Mouse (Mus musculus): Measurements from ENCODE around the gene Zscan18.
"Not testable (repeated sequence)": the region's sequence is repeated elsewhere in the genome, so short reads cannot be mapped to it uniquely, and the experiment has no call there.

The Zscan18 gene

GRCm38 (mm10) chr7:12802866-12803726, at the start of gene Zscan18:
TSS of gene Zscan18 (minus strand) at chr7:12803635.
- DNase-seq (ENCODE audit: low spot score): peak; percentile 65

GRCm38 (mm10) chr7:12835779-12836178, 32.3 kb upstream of the Zscan18 start:
- no peak for DNase-seq (ENCODE audit: low spot score)

- no peak for DNase-seq (ENCODE audit: low spot score)
These were observed 31.8 kb upstream of the Zscan18 start for GRCm38 (mm10) chr7:12835193-12835671.

- peak; percentile 78 for DNase-seq (ENCODE audit: low spot score)
These were observed 31.0 kb upstream of the Zscan18 start, which contains the start of gene Zfp110 for GRCm38 (mm10) chr7:12834162-12835120. TSS of gene Zfp110 (plus strand) at chr7:12834761.

- DNase-seq (ENCODE audit: low spot score): peak; percentile 79
These were observed 15.3 kb upstream of the Zscan18 start, which contains the start of gene Zfp329 for GRCm38 (mm10) chr7:12818521-12819295. TSS of gene Zfp329 (minus strand) at chr7:12818858.

- DNase-seq (ENCODE audit: low spot score): no peak
These were observed 12.1 kb upstream of the Zscan18 start for GRCm38 (mm10) chr7:12815566-12815965.

- DNase-seq (ENCODE audit: low spot score): no peak
These were observed 264 bp upstream of the Zscan18 start for GRCm38 (mm10) chr7:12803727-12804071.

GRCm38 (mm10) chr7:12799554-12799953, 3.9 kb downstream of the Zscan18 start:
- no peak for DNase-seq (ENCODE audit: low spot score)

- no peak for DNase-seq (ENCODE audit: low spot score)
These were observed 5.5 kb downstream of the Zscan18 start for GRCm38 (mm10) chr7:12797971-12798370.

- not testable (repeated sequence) for DNase-seq (ENCODE audit: low spot score)
These were observed 10.8 kb downstream of the Zscan18 start for GRCm38 (mm10) chr7:12792624-12793023.

GRCm38 (mm10) chr7:12788025-12788424, 15.4 kb downstream of the Zscan18 start:
- DNase-seq (ENCODE audit: low spot score): no peak

- DNase-seq (ENCODE audit: low spot score): no peak
These were observed 16.1 kb downstream of the Zscan18 start for GRCm38 (mm10) chr7:12787333-12787732.

GRCm38 (mm10) chr7:12780151-12780830, 23.1 kb downstream of the Zscan18 start:
- peak; percentile 73 for DNase-seq (ENCODE audit: low spot score)

- DNase-seq (ENCODE audit: low spot score): no peak
These were observed 23.7 kb downstream of the Zscan18 start for GRCm38 (mm10) chr7:12779782-12780150.

- DNase-seq (ENCODE audit: low spot score): no peak
These were observed 24.3 kb downstream of the Zscan18 start for GRCm38 (mm10) chr7:12779141-12779540.

- no peak for DNase-seq (ENCODE audit: low spot score)
These were observed 28.8 kb downstream of the Zscan18 start for GRCm38 (mm10) chr7:12774606-12775005.

- no peak for DNase-seq (ENCODE audit: low spot score)
These were observed 29.3 kb downstream of the Zscan18 start for GRCm38 (mm10) chr7:12774111-12774510.

GRCm38 (mm10) chr7:12749431-12750198, 53.8 kb downstream of the Zscan18 start:
- DNase-seq (ENCODE audit: low spot score): no peak

- no peak for DNase-seq (ENCODE audit: low spot score)
These were observed 68.5 kb downstream of the Zscan18 start, which contains the start of gene Vmn2r56 for GRCm38 (mm10) chr7:12734904-12735303. TSS of gene Vmn2r56 (minus strand) at chr7:12735004.
